Mouse (Mus musculus) large intestine, adult 2 months (tissue): ENCODE measurements around the gene Tchhl1. TPM values are rescaled to one million over a fixed set of nuclear protein-coding genes. Genes with fewer than 3 reads are reported as not detected.

Experiments used
- DNase-seq: peaks from one replicate; pipeline ENCODE4 v3.0.0-alpha.2; 2012; ENCODE audit warnings: low read depth, low spot score
- WGBS: fragments of 180-500 bp; shearing (Covaris S2); methylation state at CpG from one replicate; pipeline ENCODE4 v1.1.7; 2018; 5-methylcytosine and 5-hydroxymethylcytosine counted together
- polyA plus RNA-seq: library from polyadenylated mRNA; depleted of rRNA; stranded (reverse); fragments of >200 nt; gene quantifications from 2 replicates; pipeline ENCODE4 v1.2.3, GENCODE M21; 2012; rRNA removed

Tchhl1 gene
- polyA plus RNA-seq, 1 experiment = not detected

DNA sequence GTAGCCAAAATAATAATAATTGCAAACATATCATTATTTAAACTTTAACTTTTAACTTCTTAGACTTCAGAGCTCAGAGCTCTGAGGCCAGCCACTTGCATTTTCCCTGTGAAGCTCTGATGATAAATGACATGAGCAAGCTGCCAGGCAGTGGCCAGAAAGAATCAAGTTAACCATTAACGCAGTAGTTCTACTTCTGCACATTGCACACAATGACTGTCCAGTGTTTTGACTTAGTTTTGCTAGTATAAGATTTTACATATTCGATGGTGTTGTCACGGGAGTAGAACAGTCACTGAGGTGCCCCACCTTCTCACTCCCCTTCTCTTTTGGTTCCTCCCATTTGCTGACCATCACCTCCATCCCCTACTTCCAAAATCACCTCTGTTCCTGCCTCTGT lies 28.6 kb downstream of the Tchhl1 start:
- WGBS = 25% methylated on average over 3 of the region's 3 CpGs
- no peak for DNase-seq

DNA sequence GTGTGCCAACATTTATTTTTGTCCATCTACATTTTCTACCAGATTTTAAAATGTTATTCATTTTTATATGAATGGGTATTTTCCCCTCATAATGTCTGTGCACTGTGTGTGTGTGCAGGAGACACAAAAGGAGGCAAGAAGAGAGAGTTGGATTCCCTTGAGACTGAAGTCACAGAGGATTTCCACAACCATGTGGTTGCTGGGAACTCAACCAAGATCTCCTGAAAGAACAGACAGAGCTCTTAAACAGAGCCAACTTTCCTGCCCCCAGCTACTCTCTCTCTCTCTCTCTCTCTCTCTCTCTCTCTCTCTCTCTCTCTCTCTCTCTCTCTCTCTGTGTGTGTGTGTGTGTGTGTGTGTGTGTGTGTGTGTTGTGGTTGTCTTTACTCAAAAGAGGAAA lies 30.6 kb downstream of the Tchhl1 start:
- DNase-seq = no peak

DNA sequence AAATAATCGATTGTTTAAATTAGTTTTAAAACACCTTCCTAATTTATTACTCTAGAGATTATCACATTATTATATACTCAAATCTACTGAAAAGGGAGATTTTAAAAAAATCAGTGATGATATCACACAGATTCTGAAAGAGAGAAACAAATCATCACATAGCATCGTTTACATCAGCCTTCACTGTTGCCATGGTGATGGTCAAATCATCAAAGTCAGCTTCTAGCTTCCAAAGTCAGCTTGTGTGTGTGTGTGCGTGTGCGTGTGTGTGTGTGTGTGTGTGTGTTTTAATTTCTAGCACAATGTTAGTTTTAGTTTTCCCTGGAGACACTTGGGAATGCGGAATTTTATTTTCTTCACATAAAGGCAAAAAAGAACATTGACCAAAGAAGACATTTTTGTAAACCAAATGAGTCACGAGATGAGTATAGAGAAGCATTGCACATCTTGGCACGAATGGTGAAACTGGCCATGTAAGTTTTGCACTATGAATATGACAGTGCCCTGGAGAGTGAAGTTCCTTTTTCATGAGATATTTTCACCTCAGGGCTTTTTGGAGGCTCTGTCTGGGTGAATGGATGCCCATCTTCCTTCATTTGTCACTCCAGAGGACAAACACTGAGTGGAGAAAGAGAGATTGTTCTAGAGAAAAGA lies 36.1 kb downstream of the Tchhl1 start:
- WGBS = 79% methylated on average over 7 of the region's 7 CpGs
- no peak for DNase-seq

DNA sequence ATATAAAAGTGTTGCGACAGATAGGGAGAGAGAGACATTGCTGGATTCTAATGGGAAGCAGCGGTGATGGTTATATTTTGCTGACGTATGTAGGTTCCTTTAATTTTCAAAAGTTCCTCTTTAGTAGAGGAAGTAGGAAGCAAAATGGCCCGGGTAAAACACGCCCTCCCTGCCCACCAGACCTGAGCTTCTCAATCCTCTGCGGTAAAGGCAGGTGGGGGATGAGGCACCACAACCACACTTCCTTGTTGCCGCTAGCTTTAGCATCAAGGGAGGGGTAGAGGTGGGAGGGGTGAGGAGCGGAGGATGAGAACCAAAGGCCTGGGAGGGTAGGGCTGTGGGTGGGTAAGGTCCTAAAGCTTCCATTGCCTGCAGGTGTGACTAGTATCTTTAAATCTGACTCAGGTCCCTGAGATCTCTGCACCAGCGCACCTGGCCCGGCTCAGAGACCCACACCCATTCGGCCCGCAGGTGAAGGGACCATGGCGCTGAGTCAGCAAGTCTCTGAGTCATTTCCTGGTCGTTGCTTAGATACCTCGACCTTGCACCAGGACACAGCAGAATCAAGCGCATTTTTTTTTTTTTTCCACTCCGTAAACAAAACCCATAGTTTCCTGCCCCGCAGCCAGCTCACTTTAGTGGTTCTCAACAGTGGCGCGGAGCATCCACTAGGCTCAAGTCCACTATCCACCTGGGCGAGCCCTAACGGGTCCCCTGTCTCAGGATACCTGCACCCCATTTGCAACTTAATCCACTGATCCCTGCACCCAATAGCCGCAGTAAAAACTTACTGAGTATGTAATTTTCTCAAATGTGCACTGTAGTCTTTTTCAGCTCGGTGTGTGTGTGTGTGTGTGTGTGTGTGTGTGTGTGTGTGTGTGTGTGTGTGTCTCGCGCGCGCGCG lies 37.7 kb downstream of the Tchhl1 start:
- 14% methylated on average over 30 of the region's 30 CpGs for whole genome bisulfite sequencing
- DNase-seq = peak; percentile 64

DNA sequence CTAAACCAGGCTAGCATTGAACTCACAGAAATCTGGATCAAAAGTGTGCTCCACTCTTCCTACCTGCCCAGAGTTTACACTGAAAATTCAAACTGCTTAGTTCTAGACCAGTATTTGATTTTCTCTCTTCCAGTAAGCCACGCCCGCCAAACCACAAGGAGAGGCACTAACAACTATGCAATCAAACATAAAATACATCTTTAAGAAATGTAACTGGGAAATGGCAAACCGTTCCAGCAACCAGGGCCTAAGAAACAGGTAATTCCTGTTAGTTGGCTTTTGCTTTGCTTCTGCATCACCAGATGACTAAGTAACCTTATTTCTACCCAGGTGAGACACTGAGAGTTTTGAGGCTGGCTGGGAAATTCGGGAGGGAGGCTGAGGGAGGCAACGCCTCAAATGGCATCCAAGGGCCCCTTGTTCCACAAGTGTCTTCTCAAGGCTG lies 38.3 kb downstream of the Tchhl1 start:
- 29% methylated on average over 5 of the region's 5 CpGs for WGBS
- no peak for DNase-seq

DNA sequence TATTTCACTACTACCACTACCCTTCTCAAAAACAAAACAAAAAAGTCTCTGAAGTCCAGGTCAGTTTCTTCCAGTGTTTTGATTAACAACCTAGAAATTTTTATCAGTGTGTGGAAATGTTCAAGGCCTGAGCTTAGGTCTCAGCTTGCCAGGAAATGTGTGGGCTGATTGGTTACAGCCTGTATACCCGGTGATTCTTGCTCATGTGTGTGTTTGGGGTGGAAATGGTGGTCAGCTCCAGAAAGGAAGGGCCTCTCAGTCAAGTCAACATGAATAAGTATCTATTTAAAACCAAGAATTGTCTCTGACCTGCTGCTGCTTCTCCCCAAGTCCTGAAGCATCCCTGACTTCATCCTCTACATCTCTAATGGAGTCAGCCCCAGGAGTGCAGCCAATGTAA lies 40.7 kb downstream of the Tchhl1 start:
- 58% methylated on average over 1 of the region's 1 CpGs for WGBS
- no peak for DNase-seq

DNA sequence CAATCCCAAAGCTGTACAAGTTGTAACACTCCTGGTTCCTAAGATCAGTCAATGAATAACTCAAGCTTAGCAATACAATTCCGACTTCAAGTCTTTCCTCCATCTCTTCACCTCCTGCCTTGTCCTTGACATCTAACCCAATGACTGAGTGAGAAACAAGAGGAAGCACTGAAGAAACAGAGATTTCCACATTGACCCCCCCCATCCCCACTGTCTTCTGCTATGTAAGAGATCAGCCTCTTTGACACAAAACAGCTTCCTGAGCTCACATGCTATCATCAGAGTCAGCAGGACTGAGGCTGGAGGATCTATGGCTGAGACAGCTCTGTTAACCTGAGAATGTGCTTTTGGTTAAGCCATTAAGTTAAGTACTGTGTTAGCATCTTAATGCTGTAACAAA lies 42.5 kb downstream of the Tchhl1 start:
- 32% methylated on average over 1 of the region's 1 CpGs for WGBS
- DNase-seq = no peak

DNA sequence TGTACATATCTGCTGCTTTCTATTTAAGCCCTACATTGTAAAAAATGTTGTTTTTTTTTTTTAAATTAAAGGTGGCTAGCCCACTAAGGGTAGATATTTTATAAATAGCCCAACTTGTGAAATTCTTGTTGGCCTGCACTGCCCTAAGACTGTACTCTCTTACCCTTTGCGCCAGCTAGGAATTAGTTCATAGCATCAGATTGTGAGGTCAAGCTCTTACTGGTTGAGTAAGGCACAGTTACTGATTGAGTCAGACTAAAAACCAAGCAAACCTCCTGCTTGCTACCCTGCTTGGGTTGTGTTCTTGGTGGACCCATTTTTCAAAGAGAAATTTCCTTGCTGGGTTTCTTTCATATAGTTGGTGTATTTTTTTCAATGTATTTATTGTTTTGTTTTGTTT lies 43.2 kb downstream of the Tchhl1 start:
- WGBS = 94% methylated on average over 1 of the region's 1 CpGs
- no peak for DNase-seq

DNA sequence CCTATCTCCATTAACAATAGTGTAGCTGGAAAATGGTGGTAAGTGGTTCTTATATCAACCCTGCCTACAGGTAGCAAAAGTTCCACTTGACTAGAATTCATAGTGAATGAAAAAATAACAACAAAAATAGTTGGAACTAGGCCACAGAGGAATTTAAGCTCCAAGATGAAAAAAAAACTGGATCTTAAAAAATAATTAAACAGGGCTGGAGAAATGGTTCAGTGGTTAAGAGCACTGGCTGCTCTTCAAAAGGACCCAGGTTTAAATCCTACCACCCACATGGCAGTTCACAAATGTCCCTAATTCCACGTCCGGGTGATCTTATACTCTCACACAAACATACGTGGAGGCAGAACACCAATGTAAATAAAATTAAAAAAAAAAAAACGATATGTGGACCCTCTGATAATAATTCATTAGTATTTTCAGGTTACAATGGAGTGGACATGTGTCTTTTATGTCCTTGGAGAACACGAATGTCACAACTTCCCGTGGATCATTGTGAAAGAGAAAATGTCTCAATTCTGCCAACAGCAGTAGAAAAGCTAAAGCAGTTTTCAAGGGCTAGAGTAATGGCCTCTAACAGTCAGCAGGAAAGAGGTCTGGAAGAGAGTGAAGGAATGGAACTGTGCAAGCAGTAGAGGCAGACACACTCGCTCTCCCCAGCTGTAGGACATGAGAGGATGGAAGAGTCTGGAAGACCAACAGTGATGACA lies 44.0 kb downstream of the Tchhl1 start:
- 79% methylated on average over 7 of the region's 7 CpGs for WGBS
- DNase-seq = no peak

DNA sequence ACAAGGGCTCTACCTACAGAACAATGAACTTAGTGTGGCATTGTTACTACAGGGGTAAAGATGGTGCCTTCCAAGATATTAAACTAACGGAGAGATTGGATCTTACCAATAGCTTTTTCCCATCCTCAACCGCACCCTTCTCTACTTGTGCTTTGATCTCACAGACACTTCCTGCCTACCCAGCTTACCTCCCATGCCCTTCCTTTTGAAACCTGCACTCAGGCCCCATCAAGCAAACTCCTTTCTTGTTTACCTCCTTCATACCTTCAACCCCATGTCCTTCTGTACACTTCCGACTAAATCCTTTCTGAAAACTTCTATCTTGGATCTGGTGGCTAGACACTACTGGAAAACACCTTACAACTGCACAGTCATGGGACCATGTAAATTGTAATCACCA lies 46.1 kb downstream of the Tchhl1 start:
- DNase-seq = no peak
- WGBS = 92% methylated on average over 3 of the region's 3 CpGs

DNA sequence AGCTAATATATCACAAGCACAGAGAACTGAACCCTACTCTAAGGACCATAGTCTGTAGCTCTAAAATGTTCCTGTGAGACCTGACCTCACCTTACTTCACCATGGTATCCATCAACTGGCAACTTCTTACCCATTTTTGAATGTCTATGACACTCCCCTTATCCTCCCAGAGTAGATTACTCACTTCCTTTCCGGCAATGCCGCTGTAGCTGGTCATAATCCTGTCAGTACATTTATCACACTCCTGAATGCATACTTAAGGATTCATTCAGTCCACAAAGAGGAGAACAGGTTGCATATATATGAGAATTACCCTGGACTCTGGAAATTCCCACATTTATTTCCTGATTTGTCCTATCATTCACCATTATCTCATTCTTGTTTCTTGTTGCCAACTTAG lies 48.8 kb downstream of the Tchhl1 start:
- DNase-seq = no peak
- WGBS = 22% methylated on average over 2 of the region's 2 CpGs

DNA sequence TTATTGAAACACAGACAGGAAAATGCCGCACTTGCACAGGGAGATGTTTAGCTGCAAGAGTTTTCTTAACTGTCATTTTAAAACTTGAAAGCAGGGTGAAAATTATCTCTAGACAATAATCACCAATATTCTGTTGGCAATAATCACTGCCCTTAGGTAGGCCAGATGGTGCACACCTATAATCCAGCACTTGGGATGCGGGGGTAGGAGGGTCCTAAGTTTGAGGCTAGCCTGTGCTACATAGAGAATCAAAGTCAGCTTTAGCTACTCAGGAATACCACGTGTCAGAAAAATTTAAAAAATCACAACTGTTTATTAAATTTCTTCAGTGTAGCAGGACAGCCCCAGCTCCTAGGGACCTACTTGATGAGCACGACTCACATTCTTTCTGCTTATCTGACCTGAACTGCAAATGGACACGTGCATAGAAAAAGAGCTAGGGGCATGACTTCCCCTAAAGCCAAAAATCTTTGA lies 51.3 kb downstream of the Tchhl1 start:
- DNase-seq = no peak
- 52% methylated on average over 5 of the region's 5 CpGs for WGBS

DNA sequence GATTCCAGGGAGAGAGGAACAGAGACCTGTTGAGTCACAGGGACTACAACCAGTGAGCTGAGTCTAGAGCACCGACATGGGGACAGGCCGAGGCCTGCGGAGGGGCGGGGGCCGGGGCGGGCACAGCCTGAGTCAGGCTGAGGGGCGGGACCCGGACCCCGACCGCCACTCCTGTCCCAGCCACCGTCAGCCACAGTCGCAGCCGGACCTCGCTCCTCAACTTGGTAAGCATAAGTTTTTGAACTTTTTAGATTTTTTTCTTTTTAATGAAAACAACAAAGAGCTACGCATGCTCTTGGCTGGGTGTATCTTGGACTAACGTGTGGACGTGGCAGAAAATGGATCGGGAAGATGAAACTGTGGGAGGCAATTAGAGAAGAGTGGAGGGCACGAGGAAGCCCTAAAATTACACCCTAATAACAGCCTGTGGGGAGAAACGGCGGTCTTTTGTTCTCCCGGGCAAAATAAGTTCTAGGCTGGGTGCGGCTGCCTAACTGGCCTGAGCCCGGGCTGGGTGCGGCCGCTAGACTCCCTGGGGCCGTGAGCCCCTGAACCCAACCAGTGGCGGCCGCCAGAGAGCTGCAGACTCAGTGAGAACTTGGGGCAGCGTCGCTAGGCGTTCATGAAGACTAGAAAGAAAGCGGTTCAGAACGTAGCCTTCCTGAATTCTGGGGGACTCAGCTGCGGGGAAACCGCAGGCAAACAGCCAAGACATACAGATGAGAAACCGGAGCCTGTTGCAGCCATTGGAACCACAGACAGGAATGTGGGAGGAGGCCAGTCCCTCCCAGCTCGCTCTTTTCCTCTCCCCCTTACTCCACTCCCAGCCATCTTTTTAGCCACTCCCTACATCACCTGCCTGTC lies 52.0 kb downstream of the Tchhl1 start, which contains the start of gene S100a11:
Gene S100a11 (plus strand): TSS at position 159 of the 864 bp plus-strand sequence.
- WGBS = 1% methylated on average over 38 of the region's 38 CpGs
- no peak for DNase-seq

Other genes starting within 250 kb of the Tchhl1 start
- 0.05 TPM in 1 of 2 replicates, not detected in the other for gene Flg, start 195.2 kb upstream of the Tchhl1 start, polyA plus RNA-seq
- gene Hrnr, start 149.0 kb upstream of the Tchhl1 start, polyA plus RNA-seq = not detected in 2 replicates
- gene Rptn, start 75.1 kb upstream of the Tchhl1 start, polyA plus RNA-seq = 0.04 TPM in 1 of 2 replicates, not detected in the other
- gene Tchh, start 26.4 kb upstream of the Tchhl1 start, polyA plus RNA-seq = 0.05 TPM in 2 replicates
- 187 and 233 TPM in 2 replicates for gene S100a11, start 51.7 kb downstream of the Tchhl1 start, polyA plus RNA-seq
- gene S100a10, start 86.3 kb downstream of the Tchhl1 start, polyA plus RNA-seq = 437 and 499 TPM in 2 replicates
- gene Tdpoz2, start 183.9 kb downstream of the Tchhl1 start, polyA plus RNA-seq = not detected in 2 replicates
- gene Tdpoz1, start 207.6 kb downstream of the Tchhl1 start, polyA plus RNA-seq = not detected in 2 replicates
- not detected in 2 replicates for gene Gm37596, start 224.3 kb downstream of the Tchhl1 start, polyA plus RNA-seq